Mouse (Mus musculus) heart, embryonic 11.5 days (tissue): ENCODE results near the gene Lao1. TPM values are rescaled to one million over a fixed set of nuclear protein-coding genes. Genes with fewer than 3 reads are reported as not detected.

Experiments
- polyA plus RNA-seq: library from polyadenylated mRNA; unstranded; fragments of >200 nt; fragmentation: Nextera tagmentation; extraction: Ambion mirVana; gene quantifications from 2 replicates; pipeline ENCODE4 v1.2.1, GENCODE M21; 2014

Gene Lao1
- polyA plus RNA-seq, 1 experiment from 2014 or later: not detected

Other genes starting within 250 kb of the Lao1 start
- not detected in 2 replicates for gene Olfr1340, start 241.4 kb upstream of the Lao1 start, polyA plus RNA-seq
- gene Olfr1339, start 229.4 kb upstream of the Lao1 start, polyA plus RNA-seq: not detected in 2 replicates
- gene Olfr1338, start 202.8 kb upstream of the Lao1 start, polyA plus RNA-seq: not detected in 2 replicates
- not detected in 2 replicates for gene Olfr1337, start 179.0 kb upstream of the Lao1 start, polyA plus RNA-seq
- gene Olfr1335, start 151.6 kb upstream of the Lao1 start, polyA plus RNA-seq: not detected in 2 replicates
- gene Olfr1333, start 125.3 kb upstream of the Lao1 start, polyA plus RNA-seq: not detected in 2 replicates
- not detected in 2 replicates for gene Olfr1331, start 96.9 kb upstream of the Lao1 start, polyA plus RNA-seq
- not detected in 2 replicates for gene Olfr1330, start 73.0 kb upstream of the Lao1 start, polyA plus RNA-seq
- not detected in 2 replicates for gene Olfr1329, start 44.1 kb upstream of the Lao1 start, polyA plus RNA-seq
- gene Olfr1328, start 23.0 kb upstream of the Lao1 start, polyA plus RNA-seq: 0.04 TPM in 1 of 2 replicates, not detected in the other
- 426 and 446 TPM in 2 replicates for gene Slc2a1, start 147.1 kb downstream of the Lao1 start, polyA plus RNA-seq
- gene Zfp691, start 212.6 kb downstream of the Lao1 start, polyA plus RNA-seq: 10.9 and 13.7 TPM in 2 replicates
- 34.7 and 58.1 TPM in 2 replicates for gene Ermap, start 228.4 kb downstream of the Lao1 start, polyA plus RNA-seq
- 138 and 143 TPM in 2 replicates for gene Svbp, start 233.7 kb downstream of the Lao1 start, polyA plus RNA-seq